Mouse (Mus musculus): ENCODE measurements around the gene Tnni2.

DNA sequence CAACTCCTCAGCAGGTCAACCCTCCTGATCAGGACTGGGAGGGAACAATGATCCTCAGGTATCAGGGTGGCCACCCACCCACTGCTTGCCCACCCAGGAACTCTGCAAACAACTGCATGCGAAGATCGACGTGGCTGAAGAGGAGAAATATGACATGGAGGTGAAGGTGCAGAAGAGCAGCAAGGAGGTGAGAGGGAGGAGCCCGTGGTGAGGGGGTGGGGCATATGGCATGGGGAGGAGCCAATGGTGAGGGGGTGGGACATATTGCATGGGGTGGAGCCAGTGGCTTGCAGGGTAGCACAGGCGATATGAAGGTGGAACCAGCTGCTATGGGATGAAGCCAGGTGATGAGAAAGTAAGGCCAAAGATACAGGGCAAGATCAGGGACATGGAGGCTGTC lies 1.9 kb downstream of the Tnni2 start:
- TF ChIP-seq CTCF (IDR thresholded peaks at IDR 0.05; ENCODE audit: borderline replicate concordance, control insufficient read depth, extremely low read depth, insufficient read depth, low read length, poor library complexity) (no peak), POLR2A (IDR thresholded peaks at IDR 0.05; ENCODE audit: control insufficient read depth, extremely low read depth, insufficient read depth, low read length, poor library complexity) (no peak)
